Mouse (Mus musculus) splenic B cell, adult 2 months (primary cell): ENCODE data around the gene Gm21969.
A peak's percentile ranks its signal among the peaks of the same experiment; 100 is the strongest.

Experiments
- DNase-seq: peaks from one replicate; pipeline ENCODE4 v3.0.0-alpha.2; 2011; ENCODE audit warnings: low read depth, low spot score
- H3K27me3 ChIP-seq: 2 replicates; pipeline ENCODE4 v1.6.1; 2012; ENCODE audit warnings: mild to moderate bottlenecking, low read length, moderate library complexity, mixed read lengths; ENCODE audit not compliant: control insufficient read depth, poor library complexity, insufficient read depth, severe bottlenecking
- H3K36me3 ChIP-seq: 2 replicates; pipeline ENCODE4 v1.6.1; 2012; ENCODE audit warnings: mild to moderate bottlenecking, low read length, moderate library complexity, mixed read lengths; ENCODE audit not compliant: control insufficient read depth, poor library complexity, insufficient read depth, severe bottlenecking

Gm21969 gene

DNA sequence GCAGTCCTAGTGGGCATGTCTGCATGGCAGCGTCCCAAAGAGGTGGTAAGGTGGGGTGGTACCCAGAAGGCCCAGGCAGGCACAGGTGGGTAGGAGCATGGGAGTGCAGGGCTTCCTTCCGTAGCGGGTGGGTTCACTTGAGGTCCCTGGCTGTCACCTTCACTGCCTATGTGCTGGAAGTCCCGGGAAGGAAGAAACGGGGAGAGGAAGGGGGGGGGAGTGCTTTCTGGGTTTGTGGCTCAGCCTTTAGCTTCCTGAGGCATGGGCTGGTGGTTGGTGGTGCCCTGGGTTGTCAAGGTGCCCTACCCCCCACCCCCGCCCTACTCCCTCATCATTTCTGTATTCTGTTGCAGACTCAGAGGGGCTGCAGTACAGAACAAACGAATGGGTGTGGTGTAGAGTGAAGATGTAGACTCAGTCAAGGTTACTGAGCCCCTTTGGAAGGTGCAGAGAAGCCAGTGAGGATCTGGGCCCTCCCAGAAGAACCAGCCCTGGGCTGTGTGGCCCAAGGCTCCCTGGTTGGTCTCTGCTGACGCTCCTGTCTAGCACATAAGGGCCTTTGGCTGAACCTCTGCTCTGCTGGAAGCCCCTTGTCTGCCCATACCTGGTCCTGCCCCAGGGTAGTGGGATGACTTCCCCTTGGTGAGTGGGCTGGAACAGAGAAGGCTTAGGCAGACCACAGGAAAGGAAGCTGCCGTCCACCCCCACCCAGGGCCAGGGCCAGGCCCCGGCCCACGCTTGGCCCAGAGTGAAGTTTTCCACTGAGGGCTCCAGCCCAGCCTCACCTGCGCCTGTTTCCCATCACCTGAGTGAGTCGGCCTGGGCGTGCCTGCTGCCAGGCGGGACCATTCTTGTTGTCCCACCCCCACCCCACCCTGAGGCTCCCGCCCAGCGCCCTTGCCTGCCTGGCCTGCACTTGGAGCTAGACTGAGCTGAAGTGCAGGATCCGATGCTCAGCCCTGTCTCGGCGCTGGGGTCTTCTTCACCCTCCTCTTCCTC, 5.4 kb upstream of the Gm21969 start:
- Histone ChIP-seq H3K27me3 (no peaks in the 10 kb centered on the region), H3K36me3 (no peaks in the 10 kb centered on the region)
- DNase-seq = no peak

DNA sequence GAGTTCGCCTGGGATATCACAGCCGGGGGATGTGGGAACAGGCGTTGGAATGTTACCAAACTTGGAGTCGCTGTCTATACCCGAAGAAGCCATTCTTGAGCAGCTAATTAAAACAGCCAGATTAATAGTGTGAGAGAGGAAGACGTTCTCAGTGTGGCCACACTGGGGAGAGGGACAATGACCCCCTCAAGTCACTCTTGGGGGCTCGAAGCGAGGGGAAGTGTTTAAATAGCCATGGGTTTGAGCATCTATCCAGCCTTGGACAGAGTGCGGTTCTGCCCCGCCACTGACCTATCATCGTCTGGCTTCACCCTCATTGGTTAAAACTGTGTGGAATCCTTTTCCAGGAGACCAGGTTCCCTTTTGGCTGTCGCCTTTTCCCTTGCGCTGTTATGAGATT, 4.6 kb upstream of the Gm21969 start:
- Histone ChIP-seq H3K27me3 (no peaks in the 10 kb centered on the region), H3K36me3 (no peaks in the 10 kb centered on the region)
- no peak for DNase-seq

DNA sequence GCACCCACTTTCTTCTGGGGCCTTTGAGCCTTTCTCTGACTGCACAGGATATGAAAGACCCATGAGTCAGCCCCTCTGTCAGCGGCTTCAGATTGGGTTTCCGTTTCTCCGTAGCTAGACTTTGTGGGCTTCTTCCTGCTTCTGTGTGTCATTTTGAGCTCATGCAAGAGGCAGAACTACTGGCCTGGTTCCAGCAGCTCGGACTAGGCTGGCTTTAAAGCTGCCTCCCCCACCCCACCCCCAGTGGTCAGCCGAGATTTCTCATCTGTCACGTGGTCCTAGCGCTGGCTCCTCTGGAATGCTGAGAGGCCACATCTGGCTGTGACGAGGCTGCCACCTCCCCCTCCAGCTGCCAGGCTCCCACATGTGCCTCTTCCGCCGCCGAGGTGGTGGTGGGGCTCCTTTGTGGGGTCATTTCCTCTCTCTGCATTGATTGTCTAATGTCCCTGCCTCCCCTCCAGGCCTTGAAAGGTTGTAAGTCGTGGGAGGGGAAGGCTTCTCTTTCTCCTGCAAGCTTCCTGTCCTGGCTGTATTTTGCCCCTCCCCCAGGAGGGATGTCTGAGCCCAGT, 4.0 kb upstream of the Gm21969 start:
- DNase-seq = peak; percentile 44
- Histone ChIP-seq H3K36me3 (no peaks in the 10 kb centered on the region), H3K27me3 (no peaks in the 10 kb centered on the region)

DNA sequence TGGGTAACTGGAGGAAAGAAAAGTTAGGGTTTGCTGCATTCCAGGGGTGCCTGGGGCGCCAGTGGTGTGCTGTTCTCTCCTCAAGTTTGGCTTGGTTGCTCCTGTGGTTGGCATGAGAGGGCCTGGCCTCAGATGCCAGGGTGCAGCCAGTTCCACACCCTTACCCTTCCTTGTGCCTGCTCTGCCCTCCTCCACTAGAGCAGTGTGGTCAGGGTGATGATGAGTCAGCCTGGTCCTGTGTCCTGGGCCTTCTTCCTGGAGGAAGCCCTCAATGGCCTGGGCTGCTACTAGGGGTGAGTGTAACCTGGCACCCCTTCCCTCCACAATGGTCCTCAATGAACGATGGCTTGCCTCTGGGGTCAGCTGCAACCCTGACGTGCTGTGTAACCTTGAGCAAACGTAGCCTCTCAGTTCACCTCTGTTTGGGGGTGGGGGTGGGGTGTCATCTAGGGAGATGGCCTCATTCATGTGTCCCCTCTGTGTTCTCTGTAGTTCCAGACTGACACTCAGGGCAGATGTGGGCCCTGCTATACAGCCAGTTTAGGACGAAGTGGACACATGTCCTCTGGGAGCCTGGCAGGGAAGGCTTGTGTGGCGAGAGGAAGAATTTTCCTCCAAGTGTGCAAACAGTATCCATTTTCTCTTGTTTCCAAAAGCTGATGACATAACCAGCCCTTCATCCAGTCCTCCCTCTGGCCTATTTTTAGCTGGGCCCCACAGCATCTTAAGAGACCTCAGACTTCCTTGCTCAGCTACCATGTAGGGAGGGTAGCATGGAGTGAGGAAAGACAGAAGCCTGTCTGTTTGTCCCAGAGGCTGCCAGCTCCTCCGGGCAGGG, 1.2 kb upstream of the Gm21969 start:
- no peak for DNase-seq
- H3K27me3 ChIP-seq = no peaks in the 10 kb centered on the region
- no peaks in the 10 kb centered on the region for H3K36me3 ChIP-seq

DNA sequence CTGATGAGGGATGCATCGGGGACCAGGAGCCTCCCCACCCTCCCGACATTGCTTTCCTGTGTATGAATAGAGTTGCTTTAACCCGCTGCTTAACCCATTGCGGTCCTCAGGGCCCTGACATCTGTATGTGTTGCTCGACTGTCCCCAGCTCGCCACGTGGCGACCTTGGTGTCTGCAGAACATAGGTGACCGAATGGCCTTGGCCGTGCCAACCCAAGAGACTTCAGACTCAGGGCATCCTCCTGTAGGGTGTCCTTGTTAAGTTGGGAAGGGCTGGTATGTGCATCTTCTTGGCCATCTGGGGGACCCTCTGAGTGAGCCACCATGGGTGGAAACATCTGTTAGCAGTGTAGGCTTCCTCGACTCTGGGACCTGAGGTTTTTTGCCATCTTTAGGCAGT, 2.2 kb downstream of the Gm21969 start:
- H3K36me3 ChIP-seq = no peaks in the 10 kb centered on the region
- no peak for DNase-seq
- no peaks in the 10 kb centered on the region for H3K27me3 ChIP-seq

- Histone ChIP-seq H3K27me3 (no peaks in the 10 kb centered on the region), H3K36me3 (no peaks in the 10 kb centered on the region)
- DNase-seq = no peak
Measured at GRCm38 (mm10) chr4:139606732-139607131, 3.7 kb downstream of the Gm21969 start.

DNA sequence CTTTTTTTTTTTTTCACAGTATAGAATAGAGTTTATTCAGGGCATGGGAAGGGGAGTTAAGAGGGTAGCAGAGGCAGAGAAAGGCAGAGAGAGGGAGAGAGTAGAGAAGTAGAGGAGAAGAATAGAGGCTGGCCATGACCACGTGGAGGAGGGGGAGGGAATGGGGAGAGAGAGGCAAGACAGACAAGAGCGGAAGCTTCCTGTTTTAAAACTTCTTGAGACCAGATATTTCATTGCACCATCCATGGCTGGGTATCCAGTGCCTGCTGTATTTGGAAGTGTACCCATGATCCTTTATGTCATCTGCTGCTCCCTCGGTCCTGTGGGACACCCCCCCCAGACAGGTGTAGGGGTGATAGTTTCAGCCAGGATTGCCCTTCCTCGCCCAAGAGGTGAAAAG, 6.0 kb downstream of the Gm21969 start:
- DNase-seq = no peak
- H3K36me3 ChIP-seq = no peaks in the 10 kb centered on the region
- no peaks in the 10 kb centered on the region for H3K27me3 ChIP-seq

DNA sequence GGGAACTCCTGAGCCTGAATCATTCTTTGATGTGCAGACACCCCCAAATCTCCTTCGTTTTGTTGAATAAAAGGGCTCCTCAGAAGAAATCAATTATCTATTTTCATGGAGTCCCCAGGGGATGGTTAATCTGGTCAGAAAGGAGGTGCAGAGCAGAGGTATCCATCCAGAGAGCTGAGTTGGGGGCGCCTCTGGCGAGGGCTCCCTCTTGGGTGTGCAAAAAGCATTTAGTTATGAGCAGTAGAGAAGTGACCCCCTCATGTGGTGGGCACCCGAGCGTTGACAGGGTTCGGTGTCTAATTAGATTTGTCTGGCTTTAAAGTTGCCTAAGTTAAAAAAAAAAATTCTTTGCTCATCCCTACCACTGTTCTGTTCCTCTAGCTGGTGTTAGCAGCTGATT, 8.0 kb downstream of the Gm21969 start:
- no peaks in the 10 kb centered on the region for H3K27me3 ChIP-seq
- no peak for DNase-seq
- no peaks in the 10 kb centered on the region for H3K36me3 ChIP-seq

GRCm38 (mm10) chr4:139611542-139611953, 8.6 kb downstream of the Gm21969 start:
- Histone ChIP-seq H3K27me3 (no peaks in the 10 kb centered on the region), H3K36me3 (no peaks in the 10 kb centered on the region)
- DNase-seq = peak; percentile 79

DNA sequence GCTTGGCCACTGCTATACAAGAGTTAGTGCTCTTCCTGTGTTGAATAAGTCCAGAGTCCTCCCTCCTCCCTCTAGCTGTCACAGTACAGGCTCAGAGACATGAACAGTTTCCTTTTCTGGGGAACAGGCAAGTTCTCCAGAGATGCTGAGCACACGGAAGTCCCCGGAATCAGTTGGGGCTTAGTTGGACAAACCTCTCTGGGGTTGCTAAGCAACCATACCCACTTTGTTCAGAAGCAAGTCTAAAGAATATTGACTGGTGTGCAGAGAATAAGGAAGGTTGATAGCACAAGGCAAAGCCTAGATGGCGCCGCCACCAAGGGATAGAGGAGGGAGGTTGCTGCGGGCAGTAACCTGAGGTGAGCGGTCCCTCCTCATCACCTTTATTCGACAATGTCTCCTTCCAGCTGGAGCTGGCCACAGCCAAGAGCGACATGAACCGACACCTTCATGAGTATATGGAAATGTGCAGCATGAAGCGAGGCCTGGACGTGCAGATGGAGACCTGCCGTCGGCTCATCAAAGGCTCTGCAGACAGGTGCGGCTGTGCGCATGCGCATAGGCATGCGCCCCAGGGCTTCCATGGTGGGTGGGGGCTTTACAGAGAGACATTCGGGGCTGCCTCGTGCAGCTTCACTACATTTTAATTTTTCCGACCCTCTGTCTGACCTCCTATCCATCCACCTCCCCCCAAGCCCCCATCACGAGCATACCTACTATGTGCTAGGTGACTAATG, 11.7 kb downstream of the Gm21969 start:
- Histone ChIP-seq H3K36me3 (no peaks in the 10 kb centered on the region), H3K27me3 (no peaks in the 10 kb centered on the region)
- no peak for DNase-seq

DNA sequence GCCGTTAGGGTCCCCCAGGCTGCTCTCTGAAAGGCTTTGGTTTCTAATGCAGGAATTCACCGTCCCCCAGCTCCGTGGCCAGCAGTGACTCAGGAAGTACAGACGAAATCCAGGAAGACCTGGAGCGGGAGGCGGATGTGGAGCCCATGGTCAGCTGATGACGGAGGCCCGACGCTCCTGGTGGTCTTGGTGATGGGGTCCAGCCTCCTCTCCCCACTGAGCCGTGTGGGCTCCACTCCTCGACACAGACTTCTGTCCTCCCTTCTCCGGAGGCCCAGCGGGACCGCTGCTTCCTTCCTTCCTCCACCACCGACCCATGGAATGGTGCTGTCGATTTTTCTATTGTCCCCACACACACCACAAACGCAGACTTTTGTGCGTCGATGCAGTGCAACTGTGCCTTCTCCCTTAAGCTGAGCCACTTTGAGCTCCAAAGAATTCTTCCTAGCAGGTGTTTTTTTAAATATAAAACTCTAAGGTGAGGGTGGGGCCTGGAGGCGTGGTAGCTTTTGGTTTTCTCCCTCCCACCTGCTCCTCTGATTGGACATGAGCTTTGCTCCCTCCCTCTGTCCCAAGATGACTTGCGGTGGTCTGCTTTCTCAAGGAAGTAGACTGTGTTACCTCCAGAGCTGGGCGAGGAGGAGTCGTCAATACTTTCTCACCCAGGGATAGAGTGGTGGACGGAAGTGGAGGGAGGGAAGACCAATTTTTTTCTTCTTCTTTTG, 13.5 kb downstream of the Gm21969 start:
- peak; percentile 86 for DNase-seq
- H3K27me3 ChIP-seq = no peaks in the 10 kb centered on the region
- no peaks in the 10 kb centered on the region for H3K36me3 ChIP-seq

GRCm38 (mm10) chr4:139617001-139617364, 14.0 kb downstream of the Gm21969 start:
- Histone ChIP-seq H3K27me3 (no peaks in the 10 kb centered on the region), H3K36me3 (no peaks in the 10 kb centered on the region)
- no peak for DNase-seq

DNA sequence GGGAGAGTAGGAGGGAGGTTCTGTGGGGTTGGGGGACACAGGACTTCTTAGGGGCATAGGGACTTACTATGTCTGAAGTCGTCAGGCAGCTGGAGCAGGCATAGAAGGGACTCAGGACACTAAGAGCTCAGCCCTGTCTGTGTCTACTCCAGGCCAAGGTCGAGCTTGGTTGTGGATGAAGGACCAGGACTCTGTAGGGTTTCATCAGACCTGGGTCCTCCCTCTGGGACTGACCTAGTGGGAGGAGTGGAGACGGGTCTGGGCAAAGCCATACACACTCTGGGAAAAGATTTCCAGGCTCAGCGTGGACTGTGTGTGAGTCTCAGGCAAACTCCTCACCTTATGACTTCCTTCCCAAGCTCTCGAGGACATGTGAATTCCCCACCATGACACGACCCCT, 16.8 kb downstream of the Gm21969 start:
- no peaks in the 10 kb centered on the region for H3K27me3 ChIP-seq

More for the DNA sequence above, 16.8 kb downstream of the Gm21969 start:
- no peaks in the 10 kb centered on the region for H3K36me3 ChIP-seq
- no peak for DNase-seq
